Mouse (Mus musculus) liver, adult 2 months (tissue): ENCODE measurements at regions not wholly inside any gene's neighbourhood (a gene's known extent, or its start where the extent isn't known, plus 50 kb on each side); places are given as distances from the start of the nearest gene placed in this dataset.

Experiments used
- DNase-seq: peaks from one replicate; pipeline ENCODE4 v3.0.0-alpha.2; 2011; ENCODE audit warnings: low read depth, low spot score; ENCODE audit errors: extremely low read depth
- H3K27ac ChIP-seq: fragments of 200-500 bp; replicated peaks from 2 replicates; pipeline ENCODE4 v1.5.1; 2012; ENCODE audit warnings: low read depth, mild to moderate bottlenecking, control low read depth, inconsistent platforms, low read length; ENCODE audit not compliant: insufficient read depth
- H3K27me3 ChIP-seq: fragments of 200-500 bp; 2 replicates; pipeline ENCODE4 v1.6.1; 2012; ENCODE audit warnings: mild to moderate bottlenecking, moderate library complexity, low read length, inconsistent platforms; ENCODE audit not compliant: control insufficient read depth, insufficient read depth
- H3K36me3 ChIP-seq: fragments of 200-500 bp; 2 replicates; pipeline ENCODE4 v1.6.1; 2012; ENCODE audit warnings: low read length, inconsistent platforms; ENCODE audit not compliant: control insufficient read depth, insufficient read depth
- H3K4me1 ChIP-seq: fragments of 200-500 bp; 2 replicates; pipeline ENCODE4 v1.6.1; 2011; ENCODE audit warnings: low read length; ENCODE audit not compliant: control insufficient read depth, insufficient read depth
- H3K4me3 ChIP-seq: fragments of 200-500 bp; 2 replicates; pipeline ENCODE4 v1.5.1; 2011; ENCODE audit warnings: low read depth, mild to moderate bottlenecking, control low read depth, low read length, moderate library complexity; ENCODE audit not compliant: insufficient read depth
- H3K79me2 ChIP-seq: fragments of 200-500 bp; 2 replicates; pipeline ENCODE4 v1.6.1; 2012; ENCODE audit warnings: inconsistent platforms, mild to moderate bottlenecking, low read length, moderate library complexity; ENCODE audit not compliant: control insufficient read depth, insufficient read depth
- H3K9ac ChIP-seq: fragments of 200-500 bp; 2 replicates; pipeline ENCODE4 v1.6.1; 2012; ENCODE audit warnings: low read depth, mild to moderate bottlenecking, control low read depth, inconsistent platforms, low read length
- CTCF ChIP-seq: fragments of 200-500 bp; IDR thresholded peaks from 2 replicates; pipeline ENCODE4 v1.5.1; 2011; ENCODE audit warnings: low read depth, low read length, control low read depth
- POLR2A ChIP-seq: fragments of 200-500 bp; IDR thresholded peaks from 2 replicates; pipeline ENCODE4 v1.6.1; 2011; ENCODE audit warnings: low read length, control low read depth; ENCODE audit not compliant: insufficient read depth; ENCODE audit errors: extremely low read depth
- WGBS: fragments of 180-500 bp; shearing (Covaris S2); methylation state at CpG from one replicate; pipeline ENCODE4 v1.1.7; 2018; 5-methylcytosine and 5-hydroxymethylcytosine counted together

GRCm38 (mm10) chr13:99577686-99578085 is 61.3 kb upstream of the Map1b start:
- 81% methylated on average over 4 of the region's 4 CpGs for WGBS
- H3K4me3 ChIP-seq = no peak overlapping the region
- no peaks in the 10 kb centered on the region for H3K36me3 ChIP-seq
- H3K4me1 ChIP-seq = no peaks in the 10 kb centered on the region
- no peak overlapping the region for H3K27ac ChIP-seq
- no peak overlapping the region for H3K9ac ChIP-seq
- DNase-seq = no peak
- TF ChIP-seq POLR2A (no peak), CTCF (no peak)
- no peaks in the 10 kb centered on the region for H3K27me3 ChIP-seq
- no peaks in the 10 kb centered on the region for H3K79me2 ChIP-seq

DNA sequence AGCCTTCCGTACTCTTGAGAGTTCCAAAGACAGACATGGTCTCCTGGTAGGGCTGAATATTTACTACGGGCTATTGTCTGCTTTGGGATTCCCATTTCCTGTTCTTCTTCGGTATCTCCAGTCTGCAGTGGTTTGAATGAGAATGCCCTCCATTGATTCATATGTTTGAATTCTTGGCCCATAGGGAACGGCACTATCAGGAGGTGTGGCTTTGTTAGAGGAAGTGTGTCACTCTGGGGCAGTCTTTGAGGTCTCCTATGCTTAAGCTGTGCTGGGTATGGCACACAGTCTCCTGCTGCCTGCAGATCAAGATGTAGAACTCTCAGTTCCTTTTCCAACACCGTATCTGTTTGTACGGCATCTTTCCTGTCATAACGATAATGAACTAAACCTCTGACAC is 56.7 kb upstream of the Map1b start:
- Histone ChIP-seq H3K27me3 (no peaks in the 10 kb centered on the region), H3K4me3 (no peak overlapping the region), H3K9ac (no peak overlapping the region), H3K4me1 (no peaks in the 10 kb centered on the region), H3K36me3 (no peaks in the 10 kb centered on the region), H3K79me2 (no peaks in the 10 kb centered on the region), H3K27ac (no peak overlapping the region)
- TF ChIP-seq CTCF (no peak), POLR2A (no peak)
- no peak for DNase-seq
- 85% methylated on average over 7 of the region's 7 CpGs for WGBS

DNA sequence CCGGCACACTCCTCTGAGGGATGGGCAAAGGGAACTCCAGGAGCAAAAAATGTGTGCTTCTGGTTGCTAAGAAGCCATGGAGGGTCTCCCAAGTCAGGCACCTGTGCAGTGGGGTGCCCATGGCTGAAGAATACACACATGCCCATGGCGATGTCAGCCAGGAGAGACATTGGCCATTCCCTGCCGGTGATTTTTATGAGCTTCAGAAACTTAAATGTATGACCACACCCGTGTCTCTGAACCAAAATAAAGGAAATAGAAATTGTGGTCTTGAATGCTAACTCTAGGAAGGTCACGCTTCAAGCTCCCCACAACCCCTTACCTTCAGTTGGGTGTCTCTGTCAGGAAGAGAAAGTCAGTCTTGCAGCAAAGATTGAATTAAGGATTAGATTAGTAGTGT is 56.0 kb upstream of the Map1b start:
- no peaks in the 10 kb centered on the region for H3K36me3 ChIP-seq

More for the DNA sequence above, 56.0 kb upstream of the Map1b start:
- Histone ChIP-seq H3K9ac (no peak overlapping the region), H3K4me3 (no peak overlapping the region), H3K79me2 (no peaks in the 10 kb centered on the region), H3K27me3 (no peaks in the 10 kb centered on the region), H3K27ac (no peak overlapping the region), H3K4me1 (no peaks in the 10 kb centered on the region)
- WGBS = 82% methylated on average over 5 of the region's 5 CpGs
- DNase-seq = no peak
- TF ChIP-seq POLR2A (no peak), CTCF (no peak)
